Mouse (Mus musculus): ENCODE results near the gene Exosc7. TPM values are rescaled to one million over a fixed set of nuclear protein-coding genes. Genes with fewer than 3 reads are reported as not detected.

The Exosc7 gene
- polyA plus RNA-seq, 1 experiment from 2014 or later, result 110 TPM

DNA sequence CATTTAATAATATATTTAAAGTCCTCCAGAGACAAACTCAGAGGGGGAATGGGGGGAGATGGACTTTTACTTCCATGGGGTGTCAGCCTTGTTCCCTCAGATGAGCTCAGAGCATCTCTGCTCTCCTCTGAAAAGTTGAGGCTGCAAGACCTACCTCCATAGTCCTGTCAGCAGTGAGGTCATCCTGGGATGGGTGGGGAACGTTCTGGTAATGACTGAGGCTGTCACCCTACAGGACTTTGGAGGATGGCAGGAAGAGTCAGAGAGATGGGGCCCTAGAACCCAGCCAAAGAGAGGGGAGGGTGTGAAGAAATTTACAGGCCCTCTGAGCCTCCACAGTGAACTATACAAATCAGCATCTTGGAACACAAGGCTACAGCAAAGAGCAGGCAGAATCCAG, 38.5 kb downstream of the Exosc7 start:
- Histone ChIP-seq H3K9ac (ENCODE audit: low read length) (no peak overlapping the region), H3K9me3 (ENCODE audit: control insufficient read depth, low read length) (no peaks in the 10 kb centered on the region), H3K27ac (ENCODE audit: low read depth, low read length) (no peak overlapping the region), H3K27me3 (ENCODE audit: control insufficient read depth, insufficient read depth, low read length) (no peaks in the 10 kb centered on the region), H3K4me3 (ENCODE audit: low read depth, low read length) (no peak overlapping the region), H3K4me2 (ENCODE audit: low read depth) (no peak overlapping the region), H3K36me3 (ENCODE audit: control insufficient read depth, insufficient read depth, low read length) (no peaks in the 10 kb centered on the region), H3K4me1 (ENCODE audit: control insufficient read depth, insufficient read depth, low read length) (no peaks in the 10 kb centered on the region)
- ATAC-seq (ENCODE audit: insufficient read depth, low FRiP score, low TSS enrichment) (no peak), DNase-seq (ENCODE audit: low spot score) (no peak)
- WGBS, result 67% methylated on average over 1 of the region's 1 CpGs

DNA sequence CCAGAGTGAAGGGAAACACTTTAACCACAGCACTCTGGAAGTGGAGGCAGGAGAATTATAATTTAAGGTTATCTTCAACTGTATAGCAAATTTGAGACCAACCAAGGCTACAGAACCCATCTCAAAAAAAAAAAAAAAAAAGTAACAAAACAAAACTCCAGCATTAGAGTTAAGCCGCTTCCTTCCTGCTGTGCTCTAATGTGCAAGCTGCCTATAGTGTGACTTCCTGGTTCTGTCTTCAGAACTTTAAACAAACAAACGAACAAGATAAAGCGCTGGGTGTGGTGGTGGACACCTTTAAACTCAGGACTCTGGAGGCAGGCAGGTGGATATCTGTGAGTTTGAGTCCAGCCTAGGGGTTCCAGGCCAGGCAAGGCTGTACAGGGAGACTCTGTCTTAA, 39.0 kb downstream of the Exosc7 start:
- H3K4me2 ChIP-seq (ENCODE audit: low read depth), result no peak overlapping the region
- no peak overlapping the region for H3K27ac ChIP-seq (ENCODE audit: low read depth, low read length)
- no peak overlapping the region for H3K4me3 ChIP-seq (ENCODE audit: low read depth, low read length)
- no peaks in the 10 kb centered on the region for H3K36me3 ChIP-seq (ENCODE audit: control insufficient read depth, insufficient read depth, low read length)
- DNase-seq (ENCODE audit: low spot score) (no peak), ATAC-seq (ENCODE audit: insufficient read depth, low FRiP score, low TSS enrichment) (no peak)
- H3K4me1 ChIP-seq (ENCODE audit: control insufficient read depth, insufficient read depth, low read length), result no peaks in the 10 kb centered on the region
- no peak overlapping the region for H3K9ac ChIP-seq (ENCODE audit: low read length)
- WGBS, result 88% methylated on average over 3 of the region's 3 CpGs
- no peaks in the 10 kb centered on the region for H3K9me3 ChIP-seq (ENCODE audit: control insufficient read depth, low read length)
- no peaks in the 10 kb centered on the region for H3K27me3 ChIP-seq (ENCODE audit: control insufficient read depth, insufficient read depth, low read length)

DNA sequence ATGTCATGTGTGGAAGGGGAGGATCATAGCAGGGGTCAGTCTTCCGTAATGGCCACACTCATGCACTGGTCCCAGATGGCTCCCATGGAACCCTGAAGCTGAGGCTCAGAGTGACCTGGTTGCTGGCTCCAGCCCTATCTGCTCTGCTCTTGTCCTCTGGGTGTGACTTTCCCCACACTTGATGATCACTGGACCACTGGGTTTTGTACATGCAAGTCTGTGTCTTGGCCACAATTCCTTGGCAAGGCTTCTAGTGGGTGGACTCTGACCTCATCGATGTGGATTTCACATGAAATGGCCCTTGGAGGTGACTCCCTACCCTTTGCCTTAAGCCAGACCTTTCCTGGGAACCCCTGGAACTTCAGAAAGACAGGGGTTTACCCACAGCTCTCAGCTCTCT, 40.1 kb downstream of the Exosc7 start:
- WGBS, result 87% methylated on average over 2 of the region's 2 CpGs
- Histone ChIP-seq H3K4me3 (ENCODE audit: low read depth, low read length) (no peak overlapping the region), H3K4me2 (ENCODE audit: low read depth) (no peak overlapping the region)

DNA sequence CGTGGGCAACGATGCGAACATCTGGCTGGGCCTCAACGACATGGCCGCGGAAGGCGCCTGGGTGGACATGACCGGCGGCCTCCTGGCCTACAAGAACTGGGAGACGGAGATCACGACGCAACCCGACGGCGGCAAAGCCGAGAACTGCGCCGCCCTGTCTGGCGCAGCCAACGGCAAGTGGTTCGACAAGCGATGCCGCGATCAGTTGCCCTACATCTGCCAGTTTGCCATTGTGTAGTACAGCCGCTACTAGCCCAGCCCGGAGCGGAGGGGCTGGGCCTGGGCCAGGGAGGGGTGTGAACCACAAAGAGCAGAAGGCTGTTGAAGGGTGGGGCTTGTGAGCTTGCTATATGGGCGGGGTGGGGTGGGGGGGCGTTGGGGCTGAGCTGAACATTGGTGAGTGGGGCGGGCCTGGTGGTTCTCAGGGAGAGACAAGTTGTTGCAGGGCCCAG, 43.9 kb downstream of the Exosc7 start:
- Histone ChIP-seq H3K4me2 (ENCODE audit: low read depth) (peak overlapping the region; percentile 20), H3K9me3 (ENCODE audit: control insufficient read depth, low read length) (no peaks in the 10 kb centered on the region), H3K27ac (ENCODE audit: low read depth, low read length) (no peak overlapping the region), H3K9ac (ENCODE audit: low read length) (no peak overlapping the region; the same call in 1 of the 2 replicates), H3K4me1 (ENCODE audit: control insufficient read depth, insufficient read depth, low read length) (no peaks in the 10 kb centered on the region), H3K36me3 (ENCODE audit: control insufficient read depth, insufficient read depth, low read length) (no peaks in the 10 kb centered on the region), H3K27me3 (ENCODE audit: control insufficient read depth, insufficient read depth, low read length) (no peaks in the 10 kb centered on the region), H3K4me3 (ENCODE audit: low read depth, low read length) (peak overlapping the region; percentile 6; the same call in 1 of the 2 replicates)
- WGBS, result 35% methylated on average over 30 of the region's 30 CpGs
- peak; percentile 38 for DNase-seq (ENCODE audit: low spot score)
- peak; percentile 48; the same call in 1 of the 2 replicates for ATAC-seq (ENCODE audit: insufficient read depth, low FRiP score, low TSS enrichment)

More for the DNA sequence above, 40.1 kb downstream of the Exosc7 start:
- Histone ChIP-seq H3K27ac (ENCODE audit: low read depth, low read length) (no peak overlapping the region), H3K27me3 (ENCODE audit: control insufficient read depth, insufficient read depth, low read length) (no peaks in the 10 kb centered on the region), H3K36me3 (ENCODE audit: control insufficient read depth, insufficient read depth, low read length) (no peaks in the 10 kb centered on the region), H3K9me3 (ENCODE audit: control insufficient read depth, low read length) (no peaks in the 10 kb centered on the region), H3K4me1 (ENCODE audit: control insufficient read depth, insufficient read depth, low read length) (no peaks in the 10 kb centered on the region), H3K9ac (ENCODE audit: low read length) (no peak overlapping the region)
- DNase-seq (ENCODE audit: low spot score), result no peak
- no peak for ATAC-seq (ENCODE audit: insufficient read depth, low FRiP score, low TSS enrichment)

DNA sequence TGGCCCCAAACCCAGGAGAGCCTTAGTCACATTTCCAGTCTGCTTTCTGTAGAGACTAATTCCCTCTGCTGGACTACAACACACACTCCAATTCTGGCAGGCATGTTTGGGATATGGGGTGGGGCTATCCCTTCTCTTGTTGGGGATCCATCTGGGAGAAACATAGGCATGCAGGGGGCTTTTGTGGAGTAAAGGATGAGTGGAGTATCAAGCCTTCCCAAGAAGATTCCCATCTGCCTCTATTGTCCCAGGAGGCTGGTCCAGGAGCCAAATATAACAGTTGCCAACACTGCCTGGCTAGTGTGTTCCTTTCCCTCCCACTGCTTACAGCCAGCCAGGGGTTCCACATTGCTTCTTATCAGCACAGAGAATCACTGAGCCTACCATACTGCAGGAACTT, 44.7 kb downstream of the Exosc7 start:
- DNase-seq (ENCODE audit: low spot score) (no peak), ATAC-seq (ENCODE audit: insufficient read depth, low FRiP score, low TSS enrichment) (no peak)
- Histone ChIP-seq H3K9ac (ENCODE audit: low read length) (no peak overlapping the region), H3K27ac (ENCODE audit: low read depth, low read length) (no peak overlapping the region), H3K27me3 (ENCODE audit: control insufficient read depth, insufficient read depth, low read length) (no peaks in the 10 kb centered on the region), H3K36me3 (ENCODE audit: control insufficient read depth, insufficient read depth, low read length) (no peaks in the 10 kb centered on the region), H3K4me3 (ENCODE audit: low read depth, low read length) (no peak overlapping the region), H3K9me3 (ENCODE audit: control insufficient read depth, low read length) (no peaks in the 10 kb centered on the region), H3K4me2 (ENCODE audit: low read depth) (no peak overlapping the region), H3K4me1 (ENCODE audit: control insufficient read depth, insufficient read depth, low read length) (no peaks in the 10 kb centered on the region)

DNA sequence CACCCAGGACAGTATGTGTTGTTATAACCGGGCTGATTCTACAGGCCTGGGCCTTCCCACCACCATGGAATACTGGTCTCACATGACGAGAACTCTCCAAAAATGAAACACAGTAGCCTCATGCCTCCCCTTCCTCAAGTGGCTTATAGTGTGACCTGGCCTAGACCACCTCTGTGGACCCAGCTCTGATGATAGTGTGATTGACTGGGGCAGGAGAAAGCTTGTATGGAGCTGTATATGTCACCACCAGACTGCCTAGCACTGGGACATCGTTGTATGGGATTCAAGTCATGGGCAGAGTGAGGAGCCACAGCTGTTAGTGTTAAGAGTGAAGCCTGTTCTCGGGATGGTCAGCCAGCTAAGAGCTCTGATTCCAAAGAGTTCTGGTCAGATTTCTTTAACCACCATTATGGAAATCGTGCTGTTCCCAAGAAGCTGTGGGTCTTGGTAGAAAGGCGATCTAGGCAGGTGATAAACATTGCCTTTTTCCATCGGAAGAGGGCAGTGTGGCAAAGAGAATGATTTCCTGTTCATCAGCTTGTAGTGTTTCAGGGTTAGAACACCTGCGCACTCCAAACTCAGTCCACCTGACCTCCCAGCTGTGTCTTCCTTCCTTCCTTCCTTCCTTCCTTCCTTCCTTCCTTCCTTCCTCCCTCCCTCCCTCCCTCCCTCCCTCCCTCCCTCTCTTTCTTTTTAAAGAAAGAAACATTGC, 45.3 kb downstream of the Exosc7 start:
- H3K9me3 ChIP-seq (ENCODE audit: control insufficient read depth, low read length), result no peaks in the 10 kb centered on the region
- H3K4me1 ChIP-seq (ENCODE audit: control insufficient read depth, insufficient read depth, low read length), result no peaks in the 10 kb centered on the region
- no peak overlapping the region for H3K4me3 ChIP-seq (ENCODE audit: low read depth, low read length)
- 65% methylated on average over 8 of the region's 8 CpGs for WGBS
- peak; percentile 23 for DNase-seq (ENCODE audit: low spot score)
- no peak overlapping the region for H3K4me2 ChIP-seq (ENCODE audit: low read depth)
- no peaks in the 10 kb centered on the region for H3K27me3 ChIP-seq (ENCODE audit: control insufficient read depth, insufficient read depth, low read length)
- no peak overlapping the region for H3K9ac ChIP-seq (ENCODE audit: low read length)
- H3K36me3 ChIP-seq (ENCODE audit: control insufficient read depth, insufficient read depth, low read length), result no peaks in the 10 kb centered on the region
- ATAC-seq (ENCODE audit: insufficient read depth, low FRiP score, low TSS enrichment), result no peak
- no peak overlapping the region for H3K27ac ChIP-seq (ENCODE audit: low read depth, low read length)

DNA sequence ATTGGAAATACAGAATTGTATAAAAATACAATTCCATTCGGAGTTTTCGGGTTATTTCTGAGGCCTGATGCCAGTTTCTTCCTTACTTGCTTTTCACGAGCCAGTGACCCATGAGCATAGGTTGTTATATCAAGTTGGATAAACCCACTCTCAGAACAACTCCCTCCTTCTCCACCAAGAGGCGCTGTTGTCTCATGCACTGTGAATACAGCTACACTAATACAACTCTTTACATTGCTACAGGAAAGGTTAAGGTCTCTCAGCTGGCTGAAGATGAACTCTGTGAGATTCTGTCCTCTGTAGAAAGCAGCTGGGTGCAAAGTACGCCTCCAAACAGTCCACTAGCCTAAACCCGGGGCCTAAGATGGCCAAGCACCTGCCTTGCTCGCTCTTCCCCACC, 46.3 kb downstream of the Exosc7 start:
- no peak for ATAC-seq (ENCODE audit: insufficient read depth, low FRiP score, low TSS enrichment)

DNA sequence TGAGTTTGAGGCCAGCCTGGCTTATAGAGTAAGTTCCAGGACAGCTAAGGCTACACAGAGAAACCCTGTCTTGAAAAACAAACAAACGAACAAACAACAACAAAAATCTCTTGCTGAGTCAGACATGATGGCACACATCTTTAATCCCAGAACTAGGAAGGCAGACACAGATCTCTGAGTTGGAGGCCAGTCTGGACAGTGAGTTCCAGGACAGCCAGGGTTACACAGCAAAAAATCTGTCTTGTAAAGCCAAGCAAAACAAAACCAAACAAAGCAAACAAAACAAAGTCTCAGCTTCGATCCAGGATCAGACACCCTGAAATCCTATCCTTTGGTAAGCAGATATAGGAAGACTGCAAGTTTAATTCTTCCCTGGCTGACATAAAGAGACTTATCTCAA, 48.8 kb downstream of the Exosc7 start:
- no peak overlapping the region for H3K4me3 ChIP-seq (ENCODE audit: low read depth, low read length)
- 78% methylated on average over 2 of the region's 2 CpGs for WGBS
- no peaks in the 10 kb centered on the region for H3K36me3 ChIP-seq (ENCODE audit: control insufficient read depth, insufficient read depth, low read length)
- H3K9me3 ChIP-seq (ENCODE audit: control insufficient read depth, low read length), result no peaks in the 10 kb centered on the region
- H3K27me3 ChIP-seq (ENCODE audit: control insufficient read depth, insufficient read depth, low read length), result no peaks in the 10 kb centered on the region
- no peak overlapping the region for H3K4me2 ChIP-seq (ENCODE audit: low read depth)
- DNase-seq (ENCODE audit: low spot score) (no peak), ATAC-seq (ENCODE audit: insufficient read depth, low FRiP score, low TSS enrichment) (no peak)
- H3K27ac ChIP-seq (ENCODE audit: low read depth, low read length), result no peak overlapping the region
- H3K9ac ChIP-seq (ENCODE audit: low read length), result no peak overlapping the region
- no peaks in the 10 kb centered on the region for H3K4me1 ChIP-seq (ENCODE audit: control insufficient read depth, insufficient read depth, low read length)

More for the DNA sequence above, 46.3 kb downstream of the Exosc7 start:
- WGBS, result 71% methylated on average over 7 of the region's 7 CpGs
- Histone ChIP-seq H3K27ac (ENCODE audit: low read depth, low read length) (no peak overlapping the region), H3K4me3 (ENCODE audit: low read depth, low read length) (no peak overlapping the region), H3K4me1 (ENCODE audit: control insufficient read depth, insufficient read depth, low read length) (no peaks in the 10 kb centered on the region), H3K9me3 (ENCODE audit: control insufficient read depth, low read length) (no peaks in the 10 kb centered on the region), H3K36me3 (ENCODE audit: control insufficient read depth, insufficient read depth, low read length) (no peaks in the 10 kb centered on the region), H3K4me2 (ENCODE audit: low read depth) (no peak overlapping the region), H3K9ac (ENCODE audit: low read length) (no peak overlapping the region), H3K27me3 (ENCODE audit: control insufficient read depth, insufficient read depth, low read length) (no peaks in the 10 kb centered on the region)
- peak; percentile 70 for DNase-seq (ENCODE audit: low spot score)

DNA sequence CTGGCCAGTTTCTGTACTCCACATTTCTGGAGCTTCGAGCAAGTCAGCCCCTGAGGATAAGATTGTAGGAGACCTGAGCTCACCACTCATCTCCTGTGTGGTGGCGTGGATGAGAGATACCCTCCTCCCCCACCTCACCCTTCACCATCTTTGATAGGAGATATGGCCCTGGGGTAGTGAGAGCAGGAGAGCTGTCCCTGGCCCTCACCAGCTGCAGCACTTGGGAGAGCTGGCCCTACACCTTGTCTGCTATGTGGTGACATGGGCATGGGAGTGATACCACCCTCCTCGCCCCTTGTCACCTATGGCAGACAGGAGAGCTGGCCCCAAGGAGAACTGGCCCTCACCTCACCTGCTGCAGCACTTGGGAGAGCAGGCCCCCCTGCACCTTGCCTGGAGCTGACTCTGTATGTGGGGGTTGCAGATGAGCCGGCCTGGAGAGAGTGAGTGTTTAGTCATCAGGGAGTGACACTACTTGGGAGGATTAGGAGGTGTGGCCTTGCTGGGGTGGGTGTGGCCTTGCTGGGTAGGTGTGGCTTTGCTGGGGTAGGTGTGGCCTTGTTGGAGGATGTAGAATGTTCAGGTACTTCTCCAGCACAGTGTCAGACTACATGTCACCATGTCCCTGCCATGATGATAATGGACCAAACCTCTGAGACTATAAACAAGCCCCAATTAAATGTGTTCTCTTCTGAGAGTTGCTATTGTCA, 50.1 kb downstream of the Exosc7 start:
- DNase-seq (ENCODE audit: low spot score) (no peak), ATAC-seq (ENCODE audit: insufficient read depth, low FRiP score, low TSS enrichment) (no peak)
- no peak overlapping the region for H3K4me3 ChIP-seq (ENCODE audit: low read depth, low read length)
- H3K27me3 ChIP-seq (ENCODE audit: control insufficient read depth, insufficient read depth, low read length), result no peaks in the 10 kb centered on the region
- H3K9ac ChIP-seq (ENCODE audit: low read length), result no peak overlapping the region
- H3K36me3 ChIP-seq (ENCODE audit: control insufficient read depth, insufficient read depth, low read length), result no peaks in the 10 kb centered on the region
- H3K27ac ChIP-seq (ENCODE audit: low read depth, low read length), result no peak overlapping the region
- 77% methylated on average over 4 of the region's 4 CpGs for WGBS
- H3K9me3 ChIP-seq (ENCODE audit: control insufficient read depth, low read length), result no peaks in the 10 kb centered on the region
- no peaks in the 10 kb centered on the region for H3K4me1 ChIP-seq (ENCODE audit: control insufficient read depth, insufficient read depth, low read length)
- no peak overlapping the region for H3K4me2 ChIP-seq (ENCODE audit: low read depth)

Data from neural tube, embryonic 11.5 days (tissue).